Mouse (Mus musculus) MEL (cell line): ENCODE measurements around the gene Gm20671. TPM values are rescaled to one million over a fixed set of nuclear protein-coding genes. Genes with fewer than 3 reads are reported as not detected.
"Not testable (repeated sequence)": the region's sequence is repeated elsewhere in the genome, so short reads cannot be mapped to it uniquely, and the experiment has no call there.

Experiments
- DNase-seq: peaks from one replicate; pipeline ENCODE4 v3.0.0; 2011; ENCODE audit warnings: low read depth, low spot score
- H3K27ac ChIP-seq: 2 replicates; pipeline ENCODE4 v1.5.1; 2012; ENCODE audit warnings: low read depth, mild to moderate bottlenecking, control low read depth, low read length, moderate library complexity; ENCODE audit not compliant: control insufficient read depth
- H3K27me3 ChIP-seq, 2 experiments: fragments of 150-350 bp in 1 of 2; sonication (generic) in 1 of 2; 2 replicates each; pipeline ENCODE4 v1.6.1; 2012; ENCODE audit warnings: low read length in 2 of 2, mild to moderate bottlenecking in 2 of 2, improper control_type of control experiment in 1 of 2, moderate library complexity in 1 of 2; ENCODE audit not compliant: insufficient read depth in 2 of 2, control insufficient read depth in 1 of 2
- H3K36me3 ChIP-seq, 2 experiments: 2 replicates each; pipeline ENCODE4 v1.6.1; 2012 to 2014; ENCODE audit warnings: low read length in 2 of 2, improper control_type of control experiment in 1 of 2, inconsistent platforms in 1 of 2, mild to moderate bottlenecking in 1 of 2; ENCODE audit not compliant: insufficient read depth in 2 of 2, control insufficient read depth in 1 of 2
- H3K4me1 ChIP-seq, 2 experiments: fragments of 150-350 bp in 1 of 2; sonication (generic) in 1 of 2; 2 replicates each; pipeline ENCODE4 v1.6.1; 2012; ENCODE audit warnings: low read length in 2 of 2, improper control_type of control experiment in 1 of 2, mild to moderate bottlenecking in 1 of 2; ENCODE audit not compliant: insufficient read depth in 2 of 2, control insufficient read depth in 1 of 2
- H3K4me3 ChIP-seq, 2 experiments: fragments of 150-350 bp in 1 of 2; sonication (generic) in 1 of 2; 2 replicates each; pipeline ENCODE4 v1.5.1; 2012; ENCODE audit warnings: low read depth in 2 of 2, low read length in 2 of 2, mild to moderate bottlenecking in 2 of 2, moderate library complexity in 2 of 2, control low read depth in 1 of 2, improper control_type of control experiment in 1 of 2; ENCODE audit not compliant: control insufficient read depth in 1 of 2, insufficient read depth in 1 of 2
- H3K79me2 ChIP-seq: 2 replicates; pipeline ENCODE4 v1.6.1; 2012; ENCODE audit warnings: mild to moderate bottlenecking, low read length, moderate library complexity; ENCODE audit not compliant: control insufficient read depth, poor library complexity, insufficient read depth
- H3K9ac ChIP-seq: 2 replicates; pipeline ENCODE4 v1.6.1; 2012; ENCODE audit warnings: low read depth, mild to moderate bottlenecking, control low read depth, low read length, moderate library complexity; ENCODE audit not compliant: control insufficient read depth, poor library complexity, severe bottlenecking
- H3K9me3 ChIP-seq: fragments of 150-350 bp; sonication (generic); replicated peaks from 2 replicates; pipeline ENCODE4 v1.6.1; 2012; ENCODE audit warnings: mild to moderate bottlenecking, low read length, improper control_type of control experiment, moderate library complexity; ENCODE audit not compliant: insufficient read depth
- BHLHE40 ChIP-seq: IDR thresholded peaks from 2 replicates; pipeline ENCODE4 v1.6.1; 2012; ENCODE audit warnings: low read depth, mild to moderate bottlenecking, inconsistent platforms, low read length, improper control_type of control experiment, borderline replicate concordance
- CHD2 ChIP-seq: IDR thresholded peaks from 2 replicates; pipeline ENCODE4 v1.6.1; 2011; ENCODE audit warnings: low read length, improper control_type of control experiment
- CTCF ChIP-seq, 3 experiments: IDR thresholded peaks in 2 of 3; conservative IDR thresholded peaks in 1 of 3; 2 replicates each; pipeline ENCODE4 v1.5.1; 2011 to 2012; ENCODE audit warnings: low read length in 3 of 3, low read depth in 2 of 3, mild to moderate bottlenecking in 2 of 3, improper control_type of control experiment in 1 of 3, inconsistent platforms in 1 of 3, mixed read lengths in 1 of 3, moderate library complexity in 1 of 3; ENCODE audit not compliant: control insufficient read depth in 1 of 3, insufficient read depth in 1 of 3, poor library complexity in 1 of 3, severe bottlenecking in 1 of 3
- ELF1 ChIP-seq: IDR thresholded peaks from 2 replicates; pipeline ENCODE4 v1.6.1; 2014; ENCODE audit warnings: low read depth, mild to moderate bottlenecking, inconsistent platforms, low read length, improper control_type of control experiment, moderate library complexity
- EP300 ChIP-seq, 2 experiments: IDR thresholded peaks; 2 replicates each; pipeline ENCODE4 v1.6.1; 2011; ENCODE audit warnings: improper control_type of control experiment in 2 of 2, low read length in 2 of 2, low read depth in 1 of 2, mild to moderate bottlenecking in 1 of 2
- GABPA ChIP-seq: IDR thresholded peaks from 2 replicates; pipeline ENCODE4 v1.6.1; 2012; ENCODE audit warnings: low read depth, mild to moderate bottlenecking, inconsistent platforms, low read length, improper control_type of control experiment, moderate library complexity
- GATA1 ChIP-seq: IDR thresholded peaks from 2 replicates; pipeline ENCODE4 v1.6.1; 2011; ENCODE audit warnings: low read depth, low read length, improper control_type of control experiment
- KAT2A ChIP-seq: conservative IDR thresholded peaks from 2 replicates; pipeline ENCODE4 v1.6.1; 2012; ENCODE audit warnings: low read depth, low read length, improper control_type of control experiment, inconsistent platforms
- MAFK ChIP-seq: IDR thresholded peaks from 2 replicates; pipeline ENCODE4 v1.6.1; 2011; ENCODE audit warnings: low read depth, mild to moderate bottlenecking, low read length, improper control_type of control experiment, borderline replicate concordance
- MXI1 ChIP-seq: IDR thresholded peaks from 2 replicates; pipeline ENCODE4 v1.6.1; 2011; ENCODE audit warnings: mild to moderate bottlenecking, low read depth, low read length, improper control_type of control experiment
- MYB ChIP-seq: IDR thresholded peaks from 2 replicates; pipeline ENCODE4 v1.6.1; 2011; ENCODE audit warnings: mild to moderate bottlenecking, low read depth, low read length, improper control_type of control experiment
- NELFE ChIP-seq: IDR thresholded peaks from 2 replicates; pipeline ENCODE4 v1.6.1; 2011; ENCODE audit warnings: low read depth, low read length, improper control_type of control experiment
- NRF1 ChIP-seq: IDR thresholded peaks from 2 replicates; pipeline ENCODE4 v1.6.1; 2014; ENCODE audit warnings: low read depth, mild to moderate bottlenecking, inconsistent platforms, low read length, improper control_type of control experiment, moderate library complexity; ENCODE audit not compliant: poor library complexity, insufficient read depth, severe bottlenecking
- POLR2AphosphoS2 ChIP-seq: IDR thresholded peaks from 2 replicates; pipeline ENCODE4 v1.6.1; 2011; ENCODE audit warnings: low read length, improper control_type of control experiment
- POLR2AphosphoS5 ChIP-seq: IDR thresholded peaks from 2 replicates; pipeline ENCODE4 v1.6.1; 2012; ENCODE audit warnings: low read depth, borderline replicate concordance, mild to moderate bottlenecking, inconsistent platforms, low read length, moderate library complexity, mixed read lengths
- RAD21 ChIP-seq: IDR thresholded peaks from 2 replicates; pipeline ENCODE4 v1.6.1; 2011; ENCODE audit warnings: mild to moderate bottlenecking, low read depth, low read length, improper control_type of control experiment
- RCOR1 ChIP-seq: IDR thresholded peaks from 2 replicates; pipeline ENCODE4 v1.6.1; 2012; ENCODE audit warnings: low read depth, mild to moderate bottlenecking, inconsistent platforms, low read length, improper control_type of control experiment
- SIN3A ChIP-seq: IDR thresholded peaks from 2 replicates; pipeline ENCODE4 v1.6.1; 2012; ENCODE audit warnings: low read length, improper control_type of control experiment, inconsistent platforms
- TBP ChIP-seq: IDR thresholded peaks from 2 replicates; pipeline ENCODE4 v1.8.0; 2011; ENCODE audit warnings: low read depth, low read length, improper control_type of control experiment
- TCF12 ChIP-seq: IDR thresholded peaks from 2 replicates; pipeline ENCODE4 v1.6.1; 2014; ENCODE audit warnings: low read depth, mild to moderate bottlenecking, inconsistent platforms, low read length, improper control_type of control experiment, moderate library complexity
- ZC3H11A ChIP-seq: IDR thresholded peaks from 2 replicates; pipeline ENCODE4 v1.6.1; 2012; ENCODE audit warnings: low read depth, mild to moderate bottlenecking, inconsistent platforms, low read length, improper control_type of control experiment
- ZKSCAN1 ChIP-seq: IDR thresholded peaks from 2 replicates; pipeline ENCODE4 v1.6.1; 2012; ENCODE audit warnings: low read depth, mild to moderate bottlenecking, inconsistent platforms, low read length, improper control_type of control experiment, moderate library complexity
- ZMIZ1 ChIP-seq: IDR thresholded peaks from 2 replicates; pipeline ENCODE4 v1.6.1; 2012; ENCODE audit warnings: low read depth, mild to moderate bottlenecking, inconsistent platforms, low read length, improper control_type of control experiment, moderate library complexity
- ZNF384 ChIP-seq: IDR thresholded peaks from 2 replicates; pipeline ENCODE4 v1.6.1; 2012; ENCODE audit warnings: low read depth, mild to moderate bottlenecking, inconsistent platforms, low read length, improper control_type of control experiment
- polyA plus RNA-seq, 2 experiments: library from polyadenylated mRNA; stranded (reverse) in 1 of 2; unstranded in 1 of 2; fragments of >175 nt in 1 of 2; fragments of >200 nt in 1 of 2; gene quantifications; 2 replicates each; pipeline versions ENCODE4 v1.2.1 to v1.2.4; 2012; ENCODE audit warnings: low replicate concordance in 2 of 2, low read depth in 1 of 2; ENCODE audit not compliant: insufficient read length in 2 of 2, insufficient read depth in 1 of 2, missing spikeins in 1 of 2
- total RNA-seq: library from RNA; depleted of rRNA; stranded (reverse); fragments of 300-350 nt; gene quantifications from 2 replicates; pipeline ENCODE4 v1.2.3, GENCODE M21; 2012

Gene Gm20671
- total and polyA plus RNA-seq, 3 experiments: 7.3 TPM; not detected in 2

- TF ChIP-seq RCOR1 (no peak), MYB (no peak), CTCF (IDR thresholded peaks at IDR 0.05 in 2 of 3, conservative IDR thresholded peaks at IDR 0.05 in 1 of 3; ENCODE audit: control insufficient read depth in 1 of 3, insufficient read depth in 1 of 3, low read depth in 2 of 3, low read length in 3 of 3, poor library complexity in 1 of 3, severe bottlenecking in 1 of 3) (no peak), KAT2A (no peak), ELF1 (no peak)
- Histone ChIP-seq H3K4me1 (peaks cover 0 to 2% of the 10 kb centered on the region in 2 experiments; a peak in 1 of 4 replicates), H3K9ac (no peak overlapping the region), H3K4me3 (no peak overlapping the region), H3K9me3 (no peaks in the 10 kb centered on the region), H3K27ac (no peak overlapping the region), H3K27me3 (no peaks in the 10 kb centered on the region), H3K79me2 (no peaks in the 10 kb centered on the region), H3K36me3 (peaks cover 0 to 74% of the 10 kb centered on the region in 2 experiments; a peak in 2 of 4 replicates)
- no peak for DNase-seq
Measured at GRCm38 (mm10) chr5:32815396-32815795, 11.5 kb downstream of the Gm20671 start.

- H3K27me3 ChIP-seq, H3K27ac ChIP-seq, H3K9me3 ChIP-seq, H3K4me3 ChIP-seq, H3K9ac ChIP-seq, DNase-seq: not testable (repeated sequence)
- Histone ChIP-seq H3K36me3 (peaks cover 9 to 18% of the 10 kb centered on the region in 2 experiments), H3K79me2 (peaks cover 13% of the 10 kb centered on the region), H3K4me1 (peaks cover 9 to 11% of the 10 kb centered on the region in 2 experiments)
- peak; percentile 74 for TF ChIP-seq ZNF384
Measured at GRCm38 (mm10) chr5:32786454-32786853, 40.5 kb downstream of the Gm20671 start.

DNA sequence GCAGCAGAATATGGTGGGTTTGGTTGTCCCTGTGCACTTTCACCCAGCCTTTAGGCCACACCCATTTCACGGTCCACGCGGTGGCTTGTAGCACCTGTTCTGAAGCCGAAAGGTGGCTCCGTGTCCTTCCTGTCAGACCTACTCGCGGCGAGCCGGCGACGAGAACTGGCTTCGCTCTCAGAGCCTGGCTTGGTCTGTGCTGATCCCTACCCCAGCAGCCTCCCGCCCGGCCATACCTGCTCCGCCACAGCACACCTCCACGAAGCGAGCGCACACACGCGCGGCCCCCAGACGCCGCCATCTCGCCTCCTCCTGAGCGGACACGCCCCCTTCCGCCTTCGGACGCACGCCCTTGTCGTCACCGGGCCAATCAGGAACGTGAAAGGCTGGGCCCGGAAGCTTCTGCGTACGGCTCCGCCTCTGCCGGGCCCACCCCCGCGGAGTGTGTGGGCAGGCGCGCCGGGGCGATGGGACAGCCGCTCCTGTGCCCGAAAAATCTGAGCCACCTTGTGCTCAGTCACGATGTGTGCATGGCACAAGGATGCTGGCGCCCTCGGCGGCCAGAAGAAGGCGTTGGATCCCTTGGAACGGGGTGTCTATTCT is 41.5 kb downstream of the Gm20671 start, which contains the start of gene Pisd:
Gene Pisd, minus strand, starts transcription at position 334 of the 603 bp plus-strand sequence.
- Histone ChIP-seq H3K9ac (peak within 1 kb of the TSS; percentile 75), H3K9me3 (no peaks in the 10 kb centered on the region), H3K79me2 (peaks cover 13% of the 10 kb centered on the region), H3K27me3 (no peaks in the 10 kb centered on the region), H3K27ac (peak within 1 kb of the TSS; percentile 4; the same call in 1 of the 2 replicates), H3K4me3 (peak within 1 kb of the TSS; percentile 80 to 96), H3K4me1 (peaks cover 10 to 13% of the 10 kb centered on the region in 2 experiments), H3K36me3 (peaks cover 5 to 20% of the 10 kb centered on the region in 2 experiments)
- peak; percentile 98 for DNase-seq
- TF ChIP-seq MAFK (no peak), ZMIZ1 (peak; percentile 94), SIN3A (peak; percentile 85), NRF1 (peak; percentile 60), ZNF384 (no peak; the same call in 1 of the 2 replicates), MYB (no peak), ELF1 (peak; percentile 97), NELFE (peak; percentile 97), GATA1 (no peak), GABPA (no peak; the same call in 1 of the 2 replicates), BHLHE40 (no peak), POLR2AphosphoS5 (no peak), POLR2AphosphoS2 (peak; percentile 98), RCOR1 (0 out of 2 replicates have a peak, but pooled peaks have one; percentile 46), CHD2 (no peak), EP300 (IDR thresholded peaks at IDR 0.05; ENCODE audit: low read depth in 1 of 2, low read length in 2 of 2) (0 out of 4 replicates have a peak, but pooled peaks of 1 of the 2 experiments have one; percentile 7), MXI1 (peak; percentile 98), ZC3H11A (no peak), RAD21 (no peak), ZKSCAN1 (0 out of 2 replicates have a peak, but pooled peaks have one; percentile 13), TBP (peak; percentile 58), TCF12 (peak; percentile 44)
